Mouse (Mus musculus) spleen, postnatal 4 days (tissue): ENCODE results near the gene Rbp3.
A peak's percentile ranks its signal among the peaks of the same experiment; 100 is the strongest.

Source experiments
- DNase-seq, 2 experiments: peaks; one replicate each; pipeline ENCODE4 v3.0.0; 2022; ENCODE audit warnings: low spot score in 2 of 2

Gene Rbp3

DNA sequence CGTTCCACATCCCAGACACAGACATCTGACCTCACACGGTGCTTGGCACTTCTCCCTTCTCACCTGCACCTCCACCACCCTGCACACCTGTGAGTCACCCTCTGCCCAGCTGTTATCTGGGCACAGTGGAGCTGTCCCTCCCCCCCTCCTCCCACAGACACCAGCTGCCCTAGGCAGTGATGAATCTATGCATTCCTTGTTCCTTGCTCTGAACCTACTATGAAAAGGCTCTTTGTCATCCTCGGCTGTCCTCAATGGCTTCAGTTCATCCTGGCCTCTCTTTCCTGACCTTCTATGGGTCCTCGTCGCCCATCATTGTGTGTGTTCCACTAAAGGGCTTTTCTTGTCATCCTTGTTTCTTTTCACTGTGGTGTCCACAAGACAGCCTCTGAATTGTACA is 20.9 kb downstream of the Rbp3 start:
- no peak for DNase-seq

DNA sequence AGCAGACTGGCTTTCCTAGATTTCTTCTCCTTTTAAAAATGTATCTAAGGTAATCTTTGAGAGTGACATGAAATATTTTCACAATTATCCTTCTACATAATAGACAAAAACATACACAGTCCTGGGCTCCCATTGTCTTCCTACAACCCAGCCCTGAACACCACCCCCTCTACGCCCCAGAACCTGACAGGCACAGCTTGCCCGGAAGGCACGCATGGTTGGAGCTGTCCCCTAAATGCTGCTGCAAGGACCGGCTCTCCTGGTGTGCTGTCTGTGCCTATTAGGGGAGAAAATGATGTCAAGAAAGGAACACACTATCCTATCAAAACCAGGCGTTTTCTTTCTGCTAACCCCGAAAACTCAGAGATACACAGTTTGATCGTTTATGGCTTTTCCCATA is 23.9 kb downstream of the Rbp3 start:
- no peak for DNase-seq

DNA sequence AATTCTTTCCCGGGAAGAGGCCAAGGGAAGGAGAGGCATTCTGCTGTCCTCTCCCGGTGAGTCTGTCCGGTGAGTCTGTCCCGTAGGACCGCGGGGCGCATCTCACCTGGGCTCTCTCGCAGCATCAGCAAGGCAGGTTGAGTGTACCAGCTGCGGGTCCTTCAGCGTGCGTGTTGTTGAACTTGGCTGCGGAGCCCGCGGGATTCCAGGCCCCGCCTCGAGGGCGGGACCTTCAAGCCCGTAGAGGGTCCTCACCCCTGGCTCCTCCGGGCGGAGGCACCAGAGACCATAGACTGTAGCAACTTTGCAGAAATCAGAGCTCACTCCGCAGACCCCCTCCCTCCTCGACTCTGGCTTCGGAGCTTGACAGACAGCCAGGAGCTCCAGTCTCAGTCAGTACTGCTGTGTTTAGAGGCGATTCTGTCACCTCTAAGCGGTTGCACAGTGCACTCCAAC is 24.8 kb downstream of the Rbp3 start, which contains the start of gene Zfp488:
Gene Zfp488 (minus strand): TSS at position 161 of the 456 bp plus-strand sequence.
- no peak for DNase-seq

DNA sequence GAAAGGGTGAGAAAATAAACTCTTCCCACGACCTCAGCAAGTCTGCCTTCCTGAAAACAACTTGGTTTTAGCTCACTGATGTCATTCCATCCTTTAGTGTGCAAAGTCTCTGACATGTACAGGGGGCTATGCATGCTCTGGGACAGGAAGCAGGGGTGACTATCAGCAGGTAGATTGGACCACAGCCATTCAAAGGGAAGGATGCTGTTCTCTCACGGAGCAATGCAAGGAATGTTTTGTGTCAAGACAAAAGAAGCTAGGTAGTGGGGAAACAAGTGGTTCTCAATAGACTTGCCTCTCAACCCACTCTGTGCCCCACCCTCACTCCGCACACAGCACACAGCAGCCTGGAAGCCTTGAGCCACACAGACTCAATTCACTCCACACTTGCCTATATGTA is 35.4 kb downstream of the Rbp3 start:
- DNase-seq, result no peak

DNA sequence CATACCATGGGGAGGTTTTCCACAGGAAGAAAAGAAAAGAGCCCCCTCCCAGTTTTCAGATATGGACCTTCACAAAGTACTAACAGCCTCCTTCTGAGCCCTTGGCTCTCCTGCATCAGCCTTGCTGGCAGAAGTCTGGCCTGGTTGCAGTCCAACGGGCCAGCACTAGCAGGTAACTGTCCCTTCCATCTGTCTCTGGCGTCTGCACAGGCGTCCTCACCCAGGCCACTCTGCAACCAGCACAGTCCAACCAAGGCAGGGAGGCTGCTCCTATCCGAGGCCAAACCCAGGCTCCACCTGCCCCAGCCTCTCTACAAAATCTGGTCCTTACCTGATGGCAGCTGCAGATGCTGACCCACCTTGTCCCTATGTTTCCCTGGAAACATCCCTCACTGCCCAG is 38.2 kb downstream of the Rbp3 start:
- peak in 1 of 2 experiments; percentile 50 for DNase-seq

DNA sequence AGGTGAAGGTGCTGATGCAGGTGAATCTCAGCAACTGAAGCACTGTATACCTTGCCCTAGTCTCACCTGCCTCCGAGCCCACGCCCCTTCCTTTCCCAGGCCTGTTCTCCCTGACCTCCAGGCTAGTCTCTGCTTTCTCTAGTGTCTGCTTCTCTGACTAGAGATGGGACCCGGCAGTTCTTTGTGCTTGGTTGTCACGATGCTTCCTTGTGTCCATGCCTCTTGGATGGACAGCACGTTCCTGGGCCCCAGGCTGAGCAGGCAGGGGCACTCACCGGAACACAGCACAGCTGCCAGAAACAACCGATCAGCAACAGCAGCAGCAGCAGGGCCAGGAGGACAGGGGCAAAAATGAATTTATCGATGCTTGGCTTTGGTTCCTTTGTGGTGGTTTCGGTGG is 39.2 kb downstream of the Rbp3 start:
- DNase-seq, result no peak

DNA sequence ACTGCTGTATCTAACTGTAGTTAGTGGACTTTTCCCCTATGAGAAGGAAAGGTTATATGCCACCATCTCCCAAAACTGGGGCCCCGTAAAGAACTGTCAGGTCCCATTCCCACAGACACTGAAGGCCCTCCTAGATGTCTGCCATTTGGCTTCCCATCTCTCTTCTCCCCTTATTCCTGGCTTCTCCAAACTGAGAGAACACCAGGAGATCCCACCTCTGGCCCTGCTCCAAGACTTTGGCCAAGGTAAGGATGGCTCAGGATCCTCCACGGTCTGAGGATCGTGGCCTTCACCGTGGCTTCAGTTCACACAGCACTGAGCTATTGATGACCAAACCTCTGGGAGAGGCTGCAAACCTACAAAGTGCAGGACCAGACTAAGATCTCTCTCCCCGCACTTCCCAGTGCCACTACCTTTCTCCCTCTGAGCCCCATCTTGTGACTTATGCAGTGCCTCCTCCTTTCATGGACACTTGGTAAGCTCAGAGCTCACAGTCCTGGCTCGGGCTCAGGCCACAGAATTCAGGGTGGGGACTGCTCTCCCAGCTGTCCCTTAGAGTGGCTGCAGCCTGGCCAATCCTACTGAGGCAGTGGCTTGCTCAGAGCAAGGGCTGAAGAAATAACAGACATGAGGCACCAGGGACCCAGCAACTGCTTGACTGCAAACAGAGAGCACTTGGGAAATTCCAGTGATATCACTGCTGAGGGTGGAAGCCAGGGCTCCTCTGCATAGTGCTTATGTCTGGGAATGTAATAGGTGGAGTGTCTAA is 39.9 kb downstream of the Rbp3 start:
- DNase-seq, result no peak

DNA sequence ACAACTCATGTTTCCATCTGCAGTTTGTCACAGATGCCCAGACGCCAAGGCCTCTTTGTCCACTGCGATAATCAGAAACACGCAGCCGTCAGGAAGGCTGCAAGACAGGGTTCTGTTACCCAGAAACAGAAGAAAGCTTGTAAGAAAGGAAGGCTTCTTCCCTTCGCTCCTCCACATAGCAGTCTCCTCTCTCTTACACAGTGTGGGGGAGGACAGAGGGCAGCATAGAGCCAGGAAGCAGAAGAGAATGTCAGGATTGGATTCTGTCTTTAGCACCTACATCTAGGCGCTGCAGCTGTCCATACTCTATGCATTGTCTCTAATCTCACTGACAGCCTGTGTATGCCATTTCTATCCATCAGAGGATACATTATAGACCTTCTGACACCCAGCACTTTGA is 43.6 kb downstream of the Rbp3 start:
- no peak for DNase-seq

DNA sequence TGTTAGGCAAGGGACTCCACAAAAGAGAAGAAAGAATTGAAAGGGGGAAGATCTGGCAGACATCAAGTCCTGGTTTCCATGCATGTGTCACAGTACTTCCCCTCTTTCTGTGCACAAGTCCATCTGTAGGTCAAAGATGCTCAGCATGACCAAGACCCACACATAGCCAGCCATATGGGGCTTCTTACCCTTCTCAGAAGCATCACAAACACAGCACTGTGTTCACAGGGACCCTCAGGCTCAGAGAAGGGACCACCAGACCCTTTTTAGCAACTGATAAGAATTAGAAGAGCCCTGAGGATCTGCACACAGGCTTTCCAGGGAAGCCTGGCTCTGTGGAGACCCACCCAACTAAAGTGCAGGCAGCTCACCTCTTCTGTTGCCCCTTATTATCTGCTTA is 46.3 kb downstream of the Rbp3 start:
- DNase-seq, result peak in 1 of 2 experiments; percentile 27

DNA sequence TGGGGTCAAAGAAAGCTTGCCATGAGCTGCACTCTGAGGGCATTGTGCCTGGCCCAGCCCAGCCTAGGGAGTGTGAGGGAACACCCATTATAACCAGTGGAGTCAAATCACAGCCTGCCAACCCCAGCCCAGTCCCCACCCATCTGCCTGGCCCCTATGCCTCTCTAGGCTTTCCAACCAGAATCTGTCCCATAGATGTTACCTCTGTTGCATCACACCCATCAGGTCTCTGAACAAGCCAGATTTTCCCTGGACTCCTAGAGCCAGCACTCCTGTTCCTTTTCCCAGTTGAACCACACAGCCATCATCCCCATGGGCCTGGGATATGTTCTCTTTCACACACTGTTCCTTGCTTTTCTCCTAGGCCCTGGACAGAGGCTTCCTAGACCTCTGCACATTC is 47.6 kb downstream of the Rbp3 start:
- peak in 1 of 2 experiments; percentile 49 for DNase-seq

DNA sequence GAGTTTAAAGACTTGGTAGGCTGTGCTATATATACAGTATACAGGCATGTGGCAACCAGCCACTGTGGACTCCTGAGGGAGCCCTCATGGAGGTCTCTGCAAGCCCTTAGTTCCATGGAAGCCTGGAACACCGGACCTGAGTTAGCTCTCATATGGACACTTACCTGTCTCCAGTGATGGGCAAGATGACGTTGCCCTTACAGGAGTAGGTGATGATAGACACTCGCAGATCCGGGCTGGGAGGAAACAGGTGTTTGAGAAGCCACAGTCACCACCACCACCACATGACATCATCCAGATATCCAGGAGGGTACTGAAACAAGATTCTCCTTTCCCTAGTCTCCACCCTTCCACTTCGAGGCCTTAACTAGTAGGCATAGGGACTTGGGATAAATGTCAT is 48.6 kb downstream of the Rbp3 start:
- peak in 1 of 2 experiments; percentile 43 for DNase-seq
